Comparison of ENCODE assay signal across 8 mouse cellular contexts in genomic region chr3:93446128-93446755, GRCm38 (mm10). TPM values are rescaled to one million over a fixed set of nuclear protein-coding genes. Genes with fewer than 3 reads are reported as not detected.
DNase-seq lines count a peak whose midpoint lies in the region; ATAC-seq and TF ChIP-seq lines count a peak whose summit lies in the region.

No protein-coding gene starts in this region.

- H3K36me3 ChIP-seq in hindbrain, embryonic 10.5 days: no peaks in the 10 kb centered on the region

- DNase-seq in left cerebral cortex, adult 2 months (ENCODE audit: extremely low spot score in 1 of 2, low spot score in 2 of 2): peak; percentile 14 to 19
- no peak for DNase-seq in left cerebral cortex, adult 11 months (ENCODE audit: low spot score)
- peak; percentile 17 for DNase-seq in embryo, embryonic 11.5 days (ENCODE audit: low read depth, low spot score)
- peak; percentile 67 for DNase-seq in hindbrain, embryonic 10.5 days (ENCODE audit: low spot score)
- DNase-seq in left cerebral cortex, postnatal 25 days (ENCODE audit: low spot score in 2 of 2): peak; percentile 5 to 6
- DNase-seq in mesoderm, embryonic 11.5 days (ENCODE audit: low read depth, low spot score): peak; percentile 57
- peak; percentile 31 for DNase-seq in right cerebral cortex, postnatal 4 days

- H3K4me3 ChIP-seq in left cerebral cortex, adult 2 months: peak overlapping the region; percentile 53
- peak overlapping the region; percentile 67 for H3K4me3 ChIP-seq in hindbrain, embryonic 10.5 days

- no peak overlapping the region for H3K27ac ChIP-seq in left cerebral cortex, adult 2 months
- H3K27ac ChIP-seq in hindbrain, embryonic 10.5 days: no peak overlapping the region

- H3K9me3 ChIP-seq in hindbrain, embryonic 10.5 days: no peaks in the 10 kb centered on the region

- intact Hi-C loops in left cerebral cortex, adult 2 months (cut with DNase I): no loop called here
- intact Hi-C loops in left cerebral cortex, postnatal 25 days (cut with DNase I): no loop called here

- under 1% methylated on average over 54 of the region's 54 CpGs for WGBS in hindbrain, embryonic 10.5 days

- H3K4me1 ChIP-seq in hindbrain, embryonic 10.5 days (replicated peaks): peaks cover 37% of the 10 kb centered on the region

- H3K27me3 ChIP-seq in hindbrain, embryonic 10.5 days (ENCODE audit: insufficient read depth, poor library complexity, severe bottlenecking): peaks cover 84% of the 10 kb centered on the region

- no peak for ATAC-seq in granulocyte monocyte progenitor cell, adult 5-6 weeks (replicated peaks; ENCODE audit: poor library complexity, severe bottlenecking)

- no peak for TF ChIP-seq CTCF in left cerebral cortex, adult 2 months (IDR thresholded peaks at IDR 0.05)

RNA-seq across cellular contexts. Expression of gene Tchh, which starts 4.1 kb away (rescaled TPM):
- total RNA-seq in left cerebral cortex, adult 2 months (2021): 1 to 10 TPM; 2.5 to 2.6 TPM
- 0.54 and 0.81 TPM in 2 replicates for polyA plus RNA-seq in hindbrain, embryonic 10.5 days (2016; fragmentation: Nextera tagmentation; extraction: Ambion mirVana)
- total RNA-seq in left cerebral cortex, postnatal 25 days (2021): 1 to 10 TPM; 1.1 to 1.5 TPM
- 0.11 and 0.15 TPM in 2 replicates for total RNA-seq in granulocyte monocyte progenitor cell, adult 5-6 weeks (2014; fragmentation: Nextera tagmentation)
- 0.10 and 0.43 TPM in 2 replicates for total RNA-seq in granulocyte monocyte progenitor cell, adult 5-6 weeks (2017)

RNA-seq across cellular contexts. Expression of gene Tchhl1, which starts 22.3 kb away (rescaled TPM):
- total RNA-seq in left cerebral cortex, adult 2 months (2021): not detected
- not detected in 2 replicates for polyA plus RNA-seq in hindbrain, embryonic 10.5 days (2016; fragmentation: Nextera tagmentation; extraction: Ambion mirVana)
- total RNA-seq in left cerebral cortex, postnatal 25 days (2021): not detected
- not detected in 2 replicates for total RNA-seq in granulocyte monocyte progenitor cell, adult 5-6 weeks (2014; fragmentation: Nextera tagmentation)
- not detected in 2 replicates for total RNA-seq in granulocyte monocyte progenitor cell, adult 5-6 weeks (2017)

RNA-seq across cellular contexts. Expression of gene Rptn, which starts 52.7 kb away (rescaled TPM):
- not detected for total RNA-seq in left cerebral cortex, adult 2 months (2021)
- not detected in 2 replicates for polyA plus RNA-seq in hindbrain, embryonic 10.5 days (2016; fragmentation: Nextera tagmentation; extraction: Ambion mirVana)
- not detected for total RNA-seq in left cerebral cortex, postnatal 25 days (2021)
- total RNA-seq in granulocyte monocyte progenitor cell, adult 5-6 weeks (2014; fragmentation: Nextera tagmentation): not detected in 2 replicates
- not detected in 2 replicates for total RNA-seq in granulocyte monocyte progenitor cell, adult 5-6 weeks (2017)
